Mouse (Mus musculus) stomach, postnatal 0 days (tissue): ENCODE results near the gene AI481877. TPM values are rescaled to one million over a fixed set of nuclear protein-coding genes. Genes with fewer than 3 reads are reported as not detected.

Experiments used
- ATAC-seq: fragments of 200-750 bp; cut with Nextera tagmentation; 2 replicates; pipeline ENCODE4 v1.8.0; 2017; ENCODE audit not compliant: low FRiP score, low TSS enrichment
- DNase-seq: peaks from one replicate; pipeline ENCODE4 v3.0.0-alpha.2; 2016; ENCODE audit warnings: low spot score
- H3K27ac ChIP-seq: fragments of 300-500 bp; sonication (generic); replicated peaks from 2 replicates; pipeline ENCODE4 v1.5.1; 2014; ENCODE audit warnings: mild to moderate bottlenecking, control low read depth
- H3K27me3 ChIP-seq: fragments of 300-500 bp; sonication (generic); 2 replicates; pipeline ENCODE4 v1.6.1; 2014; ENCODE audit warnings: low read length; ENCODE audit not compliant: control insufficient read depth, insufficient read depth
- H3K36me3 ChIP-seq: fragments of 300-500 bp; sonication (generic); 2 replicates; pipeline ENCODE4 v1.6.1; 2014; ENCODE audit warnings: low read length, mixed read lengths; ENCODE audit not compliant: control insufficient read depth, insufficient read depth
- H3K4me1 ChIP-seq: fragments of 300-500 bp; sonication (generic); replicated peaks from 2 replicates; pipeline ENCODE4 v1.6.1; 2014; ENCODE audit warnings: antibody characterized with exemption; ENCODE audit not compliant: control insufficient read depth, insufficient read depth
- H3K4me2 ChIP-seq: fragments of 300-500 bp; sonication (generic); replicated peaks from 2 replicates; pipeline ENCODE4 v1.6.1; 2014; ENCODE audit warnings: low read depth, mild to moderate bottlenecking, control low read depth, moderate library complexity
- H3K4me3 ChIP-seq: fragments of 300-500 bp; sonication (generic); 2 replicates; pipeline ENCODE4 v1.5.1; 2014; ENCODE audit warnings: low read depth, low read length, control low read depth
- H3K9ac ChIP-seq: fragments of 300-500 bp; sonication (generic); 2 replicates; pipeline ENCODE4 v1.6.1; 2014; ENCODE audit warnings: mild to moderate bottlenecking, low read length, control low read depth, mixed read lengths
- H3K9me3 ChIP-seq: fragments of 300-500 bp; sonication (generic); 2 replicates; pipeline ENCODE4 v1.6.1; 2016; ENCODE audit warnings: low read length; ENCODE audit not compliant: control insufficient read depth
- CTCF ChIP-seq: IDR thresholded peaks from 2 replicates; pipeline ENCODE4 v1.5.1; 2016; ENCODE audit warnings: antibody characterized with exemption, low read depth, mild to moderate bottlenecking, moderate library complexity
- EP300 ChIP-seq: optimal IDR thresholded peaks from 2 replicates; pipeline ENCODE3; 2016; ENCODE audit warnings: antibody characterized with exemption
- WGBS: fragments of 180-500 bp; shearing (Covaris S2); extraction: QIAGEN DNeasy Blood & Tissue Kit; methylation state at CpG from one replicate; pipeline ENCODE4 v1.1.7; 2014; 5-methylcytosine and 5-hydroxymethylcytosine counted together
- polyA plus RNA-seq: library from polyadenylated mRNA; unstranded; fragments of >200 nt; fragmentation: Nextera tagmentation; extraction: Ambion mirVana; gene quantifications from 2 replicates; pipeline ENCODE4 v1.2.1, GENCODE M21; 2015

AI481877 gene
- polyA plus RNA-seq, 1 experiment from 2014 or later: 1.2 TPM

DNA sequence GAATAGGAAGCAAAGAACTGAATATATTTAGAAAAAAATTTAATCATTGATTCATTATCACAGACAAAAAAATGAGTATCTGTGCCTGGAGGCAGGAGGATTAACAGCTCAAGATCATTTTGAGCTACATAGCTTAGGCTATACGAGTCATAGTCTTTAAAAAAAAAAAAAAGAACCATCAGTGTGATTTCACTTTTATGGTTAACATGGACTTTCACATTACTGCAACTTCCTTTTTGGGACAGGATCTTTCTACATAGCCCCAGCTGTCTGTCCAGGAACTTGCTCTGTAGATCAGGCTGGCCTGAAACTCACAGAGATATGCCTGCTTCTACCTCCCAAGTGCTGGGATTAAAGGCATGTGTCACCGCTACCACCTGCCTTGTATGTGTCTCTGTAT is 55.4 kb downstream of the AI481877 start:
- no peak overlapping the region for H3K4me2 ChIP-seq
- no peak for DNase-seq
- no peak overlapping the region for H3K27ac ChIP-seq
- no peaks in the 10 kb centered on the region for H3K4me1 ChIP-seq
- no peaks in the 10 kb centered on the region for H3K27me3 ChIP-seq
- H3K9me3 ChIP-seq: no peaks in the 10 kb centered on the region
- no peak overlapping the region for H3K4me3 ChIP-seq
- TF ChIP-seq CTCF (no peak), EP300 (no peak)
- no peaks in the 10 kb centered on the region for H3K36me3 ChIP-seq
- ATAC-seq: no peak
- H3K9ac ChIP-seq: no peak overlapping the region
- WGBS: 70% methylated on average over 2 of the region's 2 CpGs

DNA sequence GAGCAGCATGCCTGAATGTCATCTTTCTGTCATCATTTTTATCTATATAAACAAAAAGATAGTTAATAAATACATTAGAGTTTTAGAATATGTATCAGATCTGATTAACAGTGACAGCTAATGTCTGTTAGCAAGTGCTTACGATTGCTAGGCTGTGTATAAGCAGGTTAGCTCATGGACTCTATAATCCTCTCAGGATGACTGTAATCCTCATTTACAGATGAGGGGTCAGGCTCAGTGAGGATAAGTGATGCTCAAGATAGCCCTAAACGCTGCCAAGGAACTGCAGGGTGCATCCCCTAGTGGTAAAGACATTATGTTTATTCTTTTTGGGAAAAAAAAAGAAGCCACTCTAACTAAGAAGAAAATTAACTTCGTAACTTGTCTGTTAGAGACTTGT is 69.5 kb downstream of the AI481877 start:
- ATAC-seq (no peak), DNase-seq (no peak)
- Histone ChIP-seq H3K4me1 (no peaks in the 10 kb centered on the region), H3K27me3 (no peaks in the 10 kb centered on the region), H3K4me2 (no peak overlapping the region), H3K4me3 (no peak overlapping the region), H3K9ac (no peak overlapping the region), H3K9me3 (no peaks in the 10 kb centered on the region), H3K27ac (no peak overlapping the region), H3K36me3 (no peaks in the 10 kb centered on the region)
- WGBS: 44% methylated on average over 3 of the region's 3 CpGs
- TF ChIP-seq EP300 (no peak), CTCF (no peak)

DNA sequence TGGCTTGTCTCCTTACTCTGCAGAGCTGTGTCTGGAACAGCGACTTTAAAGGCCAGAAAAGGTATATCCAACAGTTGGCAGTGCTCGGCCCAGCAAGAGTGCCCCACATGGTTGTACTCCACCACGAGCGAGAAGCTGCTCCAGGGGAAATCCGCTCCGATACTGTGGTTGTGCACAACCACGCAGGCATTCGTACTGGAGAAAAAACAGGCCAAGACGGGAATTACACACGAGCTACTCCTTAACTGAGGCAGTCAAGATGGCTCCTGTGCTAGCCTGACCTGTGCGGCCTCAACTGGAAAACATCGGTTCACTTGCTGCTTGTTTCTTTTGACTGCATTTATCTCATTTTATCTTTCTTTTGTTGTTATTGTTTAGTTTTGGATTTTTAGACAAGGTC is 76.3 kb downstream of the AI481877 start:
- Histone ChIP-seq H3K4me2 (no peak overlapping the region), H3K9me3 (no peaks in the 10 kb centered on the region), H3K27ac (no peak overlapping the region), H3K27me3 (no peaks in the 10 kb centered on the region), H3K4me3 (no peak overlapping the region), H3K4me1 (no peaks in the 10 kb centered on the region), H3K36me3 (no peaks in the 10 kb centered on the region), H3K9ac (no peak overlapping the region)
- DNase-seq: no peak
- WGBS: 73% methylated on average over 12 of the region's 12 CpGs
- ATAC-seq: no peak
- no peak for TF ChIP-seq CTCF
- TF ChIP-seq EP300: no peak

DNA sequence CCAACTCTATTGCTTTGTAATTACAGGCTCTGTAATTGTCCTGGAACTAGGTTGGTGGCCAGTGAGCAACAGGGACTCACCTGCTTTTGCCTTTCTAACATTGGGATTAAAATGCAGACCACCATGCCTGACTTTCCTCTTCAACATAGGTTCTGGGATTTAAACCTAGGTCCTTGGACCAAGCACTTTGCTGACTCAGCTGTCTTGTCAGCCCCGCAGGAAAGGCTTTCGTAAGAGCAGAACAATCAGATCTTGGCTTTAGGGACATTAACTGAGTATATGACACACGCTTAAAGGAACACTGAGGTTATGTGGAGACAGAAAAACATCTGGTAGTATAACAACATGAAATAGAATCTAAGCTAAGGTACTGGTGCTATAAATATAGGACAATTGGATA is 80.9 kb downstream of the AI481877 start:
- 85% methylated on average over 3 of the region's 3 CpGs for WGBS
- DNase-seq: no peak
- ATAC-seq: no peak
- Histone ChIP-seq H3K36me3 (no peaks in the 10 kb centered on the region), H3K4me2 (no peak overlapping the region), H3K9ac (no peak overlapping the region), H3K9me3 (no peaks in the 10 kb centered on the region), H3K4me1 (no peaks in the 10 kb centered on the region), H3K4me3 (no peak overlapping the region), H3K27ac (no peak overlapping the region), H3K27me3 (no peaks in the 10 kb centered on the region)
- TF ChIP-seq CTCF (no peak), EP300 (no peak)

DNA sequence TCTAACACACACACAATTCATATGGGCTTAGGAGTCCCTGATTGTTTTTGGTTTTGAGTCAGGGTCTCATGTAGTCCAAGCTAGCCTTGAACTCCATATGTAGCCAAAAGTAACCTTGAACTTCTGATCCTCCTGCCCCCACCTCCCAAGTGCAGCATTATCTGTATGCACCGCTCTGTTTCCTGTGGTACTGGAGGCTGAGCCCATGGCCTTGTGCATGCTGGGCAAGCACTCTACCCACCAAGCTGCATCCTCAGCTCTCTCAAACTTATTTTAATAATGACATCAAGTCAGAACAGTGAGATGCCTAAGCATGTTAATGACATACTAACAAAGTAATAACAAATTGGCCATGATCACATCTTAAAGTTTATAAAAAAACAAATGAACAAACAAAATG is 87.7 kb downstream of the AI481877 start:
- H3K4me3 ChIP-seq: no peak overlapping the region
- DNase-seq (no peak), ATAC-seq (no peak)
- no peak for TF ChIP-seq EP300
- TF ChIP-seq CTCF: no peak
- no peaks in the 10 kb centered on the region for H3K4me1 ChIP-seq
- H3K27me3 ChIP-seq: no peaks in the 10 kb centered on the region
- H3K27ac ChIP-seq: no peak overlapping the region
- no peak overlapping the region for H3K9ac ChIP-seq
- 93% methylated on average over 1 of the region's 1 CpGs for WGBS
- H3K36me3 ChIP-seq: no peaks in the 10 kb centered on the region
- H3K9me3 ChIP-seq: no peaks in the 10 kb centered on the region
- no peak overlapping the region for H3K4me2 ChIP-seq

DNA sequence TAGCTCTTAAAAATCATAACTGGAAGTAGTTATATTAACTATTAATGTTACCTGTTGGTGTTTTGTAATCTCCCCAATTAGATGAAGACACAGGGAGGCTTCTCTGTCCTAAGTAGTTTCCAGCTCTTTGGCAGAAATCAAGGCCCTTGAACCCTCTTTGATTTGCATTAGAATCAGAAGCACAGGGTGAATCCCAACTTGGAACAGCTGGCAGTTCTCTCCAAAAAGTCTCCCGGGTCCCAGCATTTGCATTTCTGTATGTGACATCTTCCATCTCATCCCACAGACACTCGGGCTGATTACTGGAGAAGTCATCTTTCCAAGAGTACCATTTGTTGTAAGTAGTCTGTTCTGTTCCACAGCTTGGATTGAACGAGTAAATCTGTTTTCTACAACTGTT is 91.6 kb downstream of the AI481877 start:
- Histone ChIP-seq H3K9ac (no peak overlapping the region), H3K4me3 (no peak overlapping the region), H3K27me3 (no peaks in the 10 kb centered on the region), H3K36me3 (no peaks in the 10 kb centered on the region), H3K27ac (no peak overlapping the region), H3K4me2 (no peak overlapping the region), H3K4me1 (no peaks in the 10 kb centered on the region), H3K9me3 (no peaks in the 10 kb centered on the region)
- TF ChIP-seq EP300: no peak
- TF ChIP-seq CTCF: no peak
- no peak for DNase-seq
- no peak for ATAC-seq
- WGBS: 49% methylated on average over 3 of the region's 3 CpGs
